ENCODE assay signal across 27 mouse cellular contexts in genomic region chr5:83826561-83826960, GRCm38 (mm10).
DNase-seq lines count a peak whose midpoint lies in the region; ATAC-seq lines count a peak whose summit lies in the region.
"Had no signal": no experiment of that assay in that cellular context is flagged by ENCODE, and none has a peak within 500 bp of the region (broad histone marks: within the 10 kb centered on the region; RNA-seq: fewer than 3 reads in every experiment).

No protein-coding gene starts in this region.

- no peak overlapping the region for H3K27ac ChIP-seq in forebrain, embryonic 14.5 days (ENCODE audit: low read depth, low read length)
- no peak overlapping the region for H3K27ac ChIP-seq in forebrain, embryonic 10.5 days
- H3K27ac ChIP-seq: embryonic facial prominence, embryonic 13.5 days; hindbrain, embryonic 10.5 days; hindbrain, embryonic 15.5 days; liver, embryonic 12.5 days; stomach, embryonic 15.5 days had no signal

- H3K4me2 ChIP-seq in forebrain, embryonic 14.5 days (ENCODE audit: low read length): no peak overlapping the region
- H3K4me2 ChIP-seq: embryonic facial prominence, embryonic 13.5 days; hindbrain, embryonic 15.5 days; liver, embryonic 12.5 days; midbrain, embryonic 11.5 days; stomach, embryonic 15.5 days had no signal

- no peaks in the 10 kb centered on the region for H3K36me3 ChIP-seq in forebrain, embryonic 14.5 days (ENCODE audit: control insufficient read depth, insufficient read depth, low read length)
- no peaks in the 10 kb centered on the region for H3K36me3 ChIP-seq in forebrain, embryonic 10.5 days (replicated peaks)
- H3K36me3 ChIP-seq: embryonic facial prominence, embryonic 13.5 days; hindbrain, embryonic 10.5 days; hindbrain, embryonic 15.5 days; liver, embryonic 12.5 days; stomach, embryonic 15.5 days had no signal

- WGBS in forebrain, embryonic 14.5 days: 71% methylated on average over 2 of the region's 2 CpGs
- WGBS in forebrain, embryonic 10.5 days: 90% methylated on average over 2 of the region's 2 CpGs

- peak; percentile 31 for DNase-seq in forebrain, embryonic 14.5 days (ENCODE audit: low spot score)
- no peak for DNase-seq in forebrain, embryonic 10.5 days (ENCODE audit: extremely low spot score, low spot score)
- peak; percentile 44 to 58 for DNase-seq in frontal cortex, adult 2 months (ENCODE audit: extremely low spot score in 1 of 2, low spot score in 1 of 2)
- no peak for DNase-seq in frontal cortex, postnatal 25 days (ENCODE audit: low spot score in 2 of 2)
- DNase-seq in layer of hippocampus, adult 9-11 months: peak; percentile 39
- no peak for DNase-seq in layer of hippocampus, postnatal 25 days (ENCODE audit: extremely low spot score in 1 of 2, low spot score in 1 of 2)
- peak; percentile 40 for DNase-seq in brain, embryonic 18.5 days (ENCODE audit: low read depth, low spot score)
- DNase-seq in retina, postnatal 1 day: no peak
- DNase-seq: adrenal gland, adult 8-10 months; cerebellum, adult 11-12 months; cerebellum, adult 9-11 months; gastrocnemius, postnatal 14 days; heart, postnatal 14 days; kidney, adult 11 months; kidney, postnatal 14 days; liver, postnatal 0 days; lung, postnatal 36 days; thymus, postnatal 14 days had no signal

- H3K4me1 ChIP-seq in forebrain, embryonic 14.5 days (ENCODE audit: control insufficient read depth, insufficient read depth, low read length): no peaks in the 10 kb centered on the region
- H3K4me1 ChIP-seq in forebrain, embryonic 10.5 days: no peaks in the 10 kb centered on the region
- H3K4me1 ChIP-seq: embryonic facial prominence, embryonic 13.5 days; hindbrain, embryonic 10.5 days; hindbrain, embryonic 15.5 days; liver, embryonic 12.5 days; stomach, embryonic 15.5 days had no signal

- no peaks in the 10 kb centered on the region for H3K9me3 ChIP-seq in forebrain, embryonic 14.5 days (replicated peaks; ENCODE audit: control insufficient read depth, low read length)
- H3K9me3 ChIP-seq in forebrain, embryonic 10.5 days: no peaks in the 10 kb centered on the region
- H3K9me3 ChIP-seq: embryonic facial prominence, embryonic 13.5 days; hindbrain, embryonic 10.5 days; hindbrain, embryonic 15.5 days; liver, embryonic 12.5 days; stomach, embryonic 15.5 days had no signal

- ATAC-seq in forebrain, embryonic 14.5 days: no peak
- ATAC-seq: inflammation-experienced regulatory T-cells, adult 6 months; liver, embryonic 12.5 days; liver, postnatal 0 days; midbrain, embryonic 16.5 days had no signal

- no peaks in the 10 kb centered on the region for H3K27me3 ChIP-seq in forebrain, embryonic 14.5 days (replicated peaks; ENCODE audit: control insufficient read depth, insufficient read depth, low read length)
- H3K27me3 ChIP-seq in forebrain, embryonic 10.5 days (ENCODE audit: poor library complexity, severe bottlenecking): no peaks in the 10 kb centered on the region
- H3K27me3 ChIP-seq: CH12.LX; embryonic facial prominence, embryonic 13.5 days; hindbrain, embryonic 15.5 days; liver, embryonic 12.5 days; stomach, embryonic 15.5 days had no signal

- no peak overlapping the region for H3K4me3 ChIP-seq in forebrain, embryonic 14.5 days (ENCODE audit: low read depth, low read length)
- no peak overlapping the region for H3K4me3 ChIP-seq in forebrain, embryonic 10.5 days
- H3K4me3 ChIP-seq: embryonic facial prominence, embryonic 13.5 days; hindbrain, embryonic 10.5 days; hindbrain, embryonic 15.5 days; liver, embryonic 12.5 days; stomach, embryonic 15.5 days had no signal

- no peak overlapping the region for H3K9ac ChIP-seq in forebrain, embryonic 14.5 days (ENCODE audit: low read length)
- H3K9ac ChIP-seq: embryonic facial prominence, embryonic 13.5 days; hindbrain, embryonic 15.5 days; liver, embryonic 12.5 days; liver, postnatal 0 days; stomach, embryonic 15.5 days had no signal

Comparison
In these comparisons a context has a peak if more than half of its experiments do, and no peak if none do; other contexts are left out.
1. DNase-seq: peak in forebrain, embryonic 14.5 days (single experiment), frontal cortex, adult 2 months (2 of 2), layer of hippocampus, adult 9-11 months (single experiment) and brain, embryonic 18.5 days (single experiment); none in forebrain, embryonic 10.5 days (single experiment), frontal cortex, postnatal 25 days (0 of 2), layer of hippocampus, postnatal 25 days (0 of 2) and retina, postnatal 1 day (single experiment).